Mouse (Mus musculus): ENCODE measurements around the gene Skap1.

Skap1 gene

GRCm38 (mm10) chr11:96560229-96560628 lies 95.8 kb downstream of the Skap1 start:
- no peak for DNase-seq (ENCODE audit: extremely low spot score)

GRCm38 (mm10) chr11:96564088-96564487 lies 99.7 kb downstream of the Skap1 start:
- DNase-seq (ENCODE audit: extremely low spot score), result no peak

- DNase-seq (ENCODE audit: extremely low spot score), result no peak
Observed at GRCm38 (mm10) chr11:96572515-96572914, 108.1 kb downstream of the Skap1 start.

GRCm38 (mm10) chr11:96576491-96577427 lies 112.4 kb downstream of the Skap1 start:
- DNase-seq (ENCODE audit: extremely low spot score), result peak; percentile 41

- DNase-seq (ENCODE audit: extremely low spot score), result peak; percentile 75
Observed at GRCm38 (mm10) chr11:96578551-96579283, 114.3 kb downstream of the Skap1 start.

- peak; percentile 60 for DNase-seq (ENCODE audit: extremely low spot score)
Observed at GRCm38 (mm10) chr11:96581604-96582384, 117.4 kb downstream of the Skap1 start.

- DNase-seq (ENCODE audit: extremely low spot score), result peak; percentile 81
Observed at GRCm38 (mm10) chr11:96582595-96582994, 118.2 kb downstream of the Skap1 start.

- DNase-seq (ENCODE audit: extremely low spot score), result no peak
Observed at GRCm38 (mm10) chr11:96589828-96590227, 125.4 kb downstream of the Skap1 start.

GRCm38 (mm10) chr11:96595890-96596289 lies 131.5 kb downstream of the Skap1 start:
- DNase-seq (ENCODE audit: extremely low spot score), result no peak

GRCm38 (mm10) chr11:96596301-96596700 lies 131.9 kb downstream of the Skap1 start:
- no peak for DNase-seq (ENCODE audit: extremely low spot score)

- DNase-seq (ENCODE audit: extremely low spot score), result no peak
Observed at GRCm38 (mm10) chr11:96602806-96603205, 138.4 kb downstream of the Skap1 start.

- no peak for DNase-seq (ENCODE audit: extremely low spot score)
Observed at GRCm38 (mm10) chr11:96604306-96604705, 139.9 kb downstream of the Skap1 start.

GRCm38 (mm10) chr11:96604751-96605450 lies 140.5 kb downstream of the Skap1 start:
- no peak for DNase-seq (ENCODE audit: extremely low spot score)

GRCm38 (mm10) chr11:96605516-96605915 lies 141.1 kb downstream of the Skap1 start:
- DNase-seq (ENCODE audit: extremely low spot score), result no peak

GRCm38 (mm10) chr11:96612596-96612995 lies 148.2 kb downstream of the Skap1 start:
- DNase-seq (ENCODE audit: extremely low spot score), result no peak

GRCm38 (mm10) chr11:96616792-96617191 lies 152.4 kb downstream of the Skap1 start:
- no peak for DNase-seq (ENCODE audit: extremely low spot score)

- no peak for DNase-seq (ENCODE audit: extremely low spot score)
Observed at GRCm38 (mm10) chr11:96618789-96619445, 154.5 kb downstream of the Skap1 start.

- DNase-seq (ENCODE audit: extremely low spot score), result peak; percentile 26
Observed at GRCm38 (mm10) chr11:96619576-96619975, 155.2 kb downstream of the Skap1 start.

- DNase-seq (ENCODE audit: extremely low spot score), result peak; percentile 35
Observed at GRCm38 (mm10) chr11:96620006-96620405, 155.6 kb downstream of the Skap1 start.

GRCm38 (mm10) chr11:96620660-96621059 lies 156.3 kb downstream of the Skap1 start:
- peak; percentile 44 for DNase-seq (ENCODE audit: extremely low spot score)

GRCm38 (mm10) chr11:96621167-96621566 lies 156.8 kb downstream of the Skap1 start:
- peak; percentile 73 for DNase-seq (ENCODE audit: extremely low spot score)
